Mouse (Mus musculus): ENCODE results near the gene Dync1i2.

Dync1i2 gene

DNA sequence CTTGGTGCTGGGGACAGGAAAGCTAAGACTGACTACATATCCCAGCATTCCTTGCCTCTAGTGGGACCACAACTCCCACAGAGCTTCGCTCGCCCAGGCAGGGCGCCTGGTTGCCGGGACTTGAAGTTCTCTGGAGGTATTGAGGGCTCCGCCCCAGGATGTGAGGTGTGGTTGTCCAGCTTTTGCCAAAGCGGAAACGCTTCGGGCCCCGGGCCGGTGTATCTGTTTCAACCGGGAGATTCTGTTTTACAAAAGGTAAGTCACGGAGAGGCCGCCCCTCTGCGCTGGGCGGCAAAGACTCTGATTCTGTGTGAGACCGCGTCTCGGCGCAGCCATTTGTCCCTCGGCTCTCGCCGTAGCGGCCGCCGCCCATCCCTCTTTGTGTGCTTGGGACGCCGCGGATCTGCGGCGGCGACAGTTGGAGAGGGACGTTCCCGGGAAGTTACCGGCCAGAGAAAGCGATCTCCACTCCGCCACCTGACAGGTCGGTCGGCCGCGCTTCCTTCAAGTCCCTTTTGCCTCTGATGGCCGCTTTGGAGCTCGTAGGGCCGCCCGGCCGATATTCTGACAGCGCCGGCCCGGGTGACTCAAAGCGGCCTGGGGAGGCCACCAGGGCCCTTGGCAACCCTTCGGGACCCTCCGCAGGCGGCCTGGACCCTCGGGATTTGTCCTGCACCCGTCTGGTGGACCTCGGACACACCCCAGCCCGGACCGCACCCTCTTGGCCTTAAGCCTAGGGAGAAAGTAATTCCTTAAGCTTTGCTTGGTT is at the start of gene Dync1i2:
Gene Dync1i2 (plus strand): TSS at position 116 of the 769 bp plus-strand sequence.
- peak; percentile 95 for DNase-seq

GRCm38 (mm10) chr2:71162831-71163621 is 48.5 kb upstream of the Dync1i2 start:
- DNase-seq, result no peak

GRCm38 (mm10) chr2:71167211-71167610 is 44.3 kb upstream of the Dync1i2 start:
- no peak for DNase-seq

GRCm38 (mm10) chr2:71168461-71169021 is 43.0 kb upstream of the Dync1i2 start:
- DNase-seq, result no peak

- DNase-seq, result no peak
These were observed 38.5 kb upstream of the Dync1i2 start for GRCm38 (mm10) chr2:71173031-71173430.

- DNase-seq, result no peak
These were observed 34.9 kb upstream of the Dync1i2 start for GRCm38 (mm10) chr2:71176329-71177249.

- DNase-seq, result no peak
These were observed 34.3 kb upstream of the Dync1i2 start for GRCm38 (mm10) chr2:71177250-71177615.

DNA sequence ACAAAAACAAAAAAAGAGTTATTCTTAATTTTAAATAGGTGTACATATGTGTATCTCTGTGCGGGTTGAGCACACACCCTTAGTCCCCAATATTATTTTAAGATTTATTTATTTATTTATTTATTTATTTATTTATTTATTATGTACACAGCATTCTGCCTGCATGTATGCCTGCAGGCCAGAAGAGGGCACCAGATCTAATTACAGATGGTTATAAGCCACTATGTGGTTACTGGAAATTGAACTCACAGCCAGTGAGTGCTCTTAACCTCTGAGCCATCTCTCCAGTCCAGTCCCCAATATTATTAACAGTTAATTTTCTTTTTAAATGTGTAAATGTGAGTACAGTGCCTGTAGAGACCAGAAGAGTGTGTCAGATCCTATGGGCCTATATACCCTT is 33.7 kb upstream of the Dync1i2 start:
- no peak for DNase-seq

DNA sequence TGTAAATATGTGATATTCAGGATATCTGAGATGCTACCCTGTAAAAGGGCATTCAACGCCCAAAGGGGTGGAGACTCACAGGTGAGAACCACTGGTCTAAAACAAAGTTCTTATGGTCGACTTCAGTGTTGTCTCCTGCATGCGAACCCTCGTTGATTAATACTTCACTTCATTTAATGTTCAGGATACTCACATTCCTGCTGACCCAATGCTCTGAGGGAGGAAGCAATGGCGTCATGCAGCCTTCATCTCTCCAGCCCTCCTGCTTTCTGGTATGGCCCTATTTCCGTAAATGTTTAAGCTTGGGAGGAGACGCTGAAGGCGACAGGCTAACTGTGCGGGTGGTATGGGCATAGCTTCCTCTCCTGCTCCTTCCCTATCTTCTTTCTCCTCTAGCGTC is 31.8 kb upstream of the Dync1i2 start:
- no peak for DNase-seq

- DNase-seq, result no peak
These were observed 30.8 kb upstream of the Dync1i2 start for GRCm38 (mm10) chr2:71180566-71181217.

- no peak for DNase-seq
These were observed 23.6 kb upstream of the Dync1i2 start for GRCm38 (mm10) chr2:71187950-71188349.

GRCm38 (mm10) chr2:71188861-71189260 is 22.6 kb upstream of the Dync1i2 start:
- no peak for DNase-seq

DNA sequence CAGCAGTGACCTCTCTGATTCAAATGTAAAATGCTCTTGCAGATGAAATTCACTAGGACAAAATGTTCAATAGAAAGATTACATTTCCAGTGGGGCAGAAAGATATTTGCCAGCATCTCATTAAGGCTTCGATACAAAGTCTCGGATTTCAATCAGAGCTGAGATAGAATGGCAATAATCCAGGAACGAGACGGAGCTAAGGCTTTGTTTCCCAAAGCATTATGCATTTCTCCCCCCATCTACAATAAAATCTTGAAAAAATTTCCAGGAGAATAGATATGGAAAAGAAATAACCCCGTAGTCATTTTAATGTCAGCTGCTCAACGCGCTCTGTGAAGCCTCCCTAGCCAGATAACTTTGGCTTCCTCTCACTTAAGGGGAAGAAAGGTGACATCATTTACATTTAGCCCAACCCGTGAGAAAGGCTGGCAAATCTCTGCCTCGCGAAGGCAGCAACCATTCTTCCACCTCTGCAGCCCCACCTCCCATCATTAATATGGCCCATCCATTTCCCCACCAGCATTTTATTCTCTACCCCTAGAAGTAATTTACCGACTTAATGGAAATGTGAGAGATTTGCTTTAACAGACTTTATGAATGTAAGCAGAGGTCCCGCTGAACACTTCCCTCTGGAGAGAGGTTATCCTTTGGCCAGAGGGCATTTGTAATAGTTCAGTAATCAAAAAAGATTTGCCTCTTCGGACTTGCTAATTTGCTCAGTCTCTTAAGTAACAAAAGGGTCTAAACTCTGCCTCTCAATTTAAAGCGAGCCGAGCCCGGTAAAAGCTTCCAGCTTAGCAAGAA is 19.9 kb upstream of the Dync1i2 start:
- no peak for DNase-seq

- DNase-seq, result no peak
These were observed 19.2 kb upstream of the Dync1i2 start for GRCm38 (mm10) chr2:71192195-71192807.

DNA sequence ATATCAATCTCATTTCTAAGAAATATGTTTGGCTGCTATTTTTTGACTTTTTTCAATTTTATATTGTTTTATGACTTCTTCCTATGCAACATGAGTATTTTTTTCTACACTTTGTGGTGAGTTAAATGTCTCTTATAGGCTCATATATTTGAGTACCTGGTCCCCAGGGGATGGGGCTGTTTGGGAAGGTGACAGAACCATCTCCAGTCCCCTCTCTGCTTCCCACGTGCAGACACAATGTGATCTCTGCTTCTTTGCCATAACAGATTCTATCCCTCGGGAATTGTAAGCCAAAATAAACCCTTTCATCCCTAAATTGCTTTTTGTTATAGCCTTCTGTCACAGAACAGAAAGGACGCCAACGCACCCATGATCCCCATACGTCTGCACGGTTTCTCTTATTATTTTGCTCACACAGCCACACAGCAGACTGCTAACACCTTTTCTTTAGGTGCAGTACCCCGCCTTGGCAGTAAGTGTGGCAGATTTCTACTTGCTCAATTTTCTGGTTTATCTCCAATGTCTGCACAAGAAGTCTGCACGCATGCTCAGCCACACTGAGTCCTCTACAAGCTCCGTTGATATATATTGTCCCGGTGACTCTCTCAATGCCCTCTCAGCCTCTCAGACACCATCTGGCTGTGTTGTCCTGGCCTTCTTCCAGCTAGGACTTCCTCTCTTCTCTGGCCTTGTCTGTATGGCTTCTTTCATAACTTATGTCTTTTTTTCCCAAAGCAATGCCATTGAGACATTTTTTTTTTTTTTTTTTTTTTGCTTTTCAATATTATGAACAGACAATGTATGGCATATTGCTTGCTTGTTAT is 17.2 kb upstream of the Dync1i2 start:
- no peak for DNase-seq

DNA sequence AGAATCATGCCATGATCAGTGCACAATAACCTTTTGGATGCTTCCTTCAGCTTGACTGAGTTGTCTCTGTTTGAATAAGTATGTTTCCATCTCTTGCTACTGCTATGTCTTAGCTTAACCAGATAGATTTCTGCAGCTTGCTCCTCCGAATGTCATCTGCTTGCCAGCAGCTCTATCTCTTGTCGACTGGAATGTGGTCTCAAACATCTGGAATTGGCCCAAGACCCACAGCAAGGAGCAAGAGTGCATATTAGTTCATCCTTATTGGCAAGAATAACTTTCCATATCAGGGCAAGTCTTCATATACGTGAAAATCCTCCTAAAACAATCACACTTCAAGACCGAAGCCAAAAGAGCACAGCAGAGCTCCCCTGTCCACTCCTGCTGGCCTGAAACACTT is 14.6 kb upstream of the Dync1i2 start:
- no peak for DNase-seq

DNA sequence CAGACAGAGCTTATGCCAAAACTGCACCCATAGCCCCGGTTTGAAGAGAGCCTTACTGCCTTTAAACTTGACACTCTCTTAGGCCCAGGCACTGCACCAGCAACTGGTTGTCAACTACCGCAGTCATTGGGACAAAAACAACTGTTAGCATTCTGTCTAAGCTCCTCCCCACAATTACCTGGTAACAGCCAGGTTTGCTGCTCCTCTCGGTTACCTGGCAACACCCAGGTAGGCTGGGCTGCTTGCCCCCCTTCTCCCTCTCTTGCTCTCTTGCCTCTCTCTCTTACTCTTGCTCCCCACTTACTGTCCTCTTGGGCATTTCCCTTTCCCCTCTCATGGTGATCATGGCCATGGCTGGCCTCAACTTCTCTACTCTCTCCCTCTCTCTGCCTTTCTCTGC is 12.6 kb upstream of the Dync1i2 start:
- DNase-seq, result no peak

GRCm38 (mm10) chr2:71200485-71200884 is 11.0 kb upstream of the Dync1i2 start:
- DNase-seq, result no peak

DNA sequence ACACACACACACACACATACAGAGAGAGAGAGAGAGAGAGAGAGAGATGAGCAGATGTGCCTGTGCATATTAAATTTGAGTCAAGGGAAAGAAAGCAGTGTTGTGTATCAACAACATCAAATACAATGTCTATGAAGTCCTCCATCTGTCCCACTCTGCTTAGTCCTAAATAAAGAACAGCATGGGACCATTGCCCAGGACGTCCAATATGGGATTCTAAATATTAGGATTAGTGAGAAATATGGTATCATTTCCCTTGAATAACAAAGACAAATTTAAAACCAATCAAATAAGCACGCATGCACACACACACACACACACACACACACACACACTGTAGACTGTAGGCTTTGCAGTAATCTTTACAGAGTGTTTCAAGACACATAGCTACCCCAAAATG is 9.6 kb upstream of the Dync1i2 start:
- DNase-seq, result no peak

DNA sequence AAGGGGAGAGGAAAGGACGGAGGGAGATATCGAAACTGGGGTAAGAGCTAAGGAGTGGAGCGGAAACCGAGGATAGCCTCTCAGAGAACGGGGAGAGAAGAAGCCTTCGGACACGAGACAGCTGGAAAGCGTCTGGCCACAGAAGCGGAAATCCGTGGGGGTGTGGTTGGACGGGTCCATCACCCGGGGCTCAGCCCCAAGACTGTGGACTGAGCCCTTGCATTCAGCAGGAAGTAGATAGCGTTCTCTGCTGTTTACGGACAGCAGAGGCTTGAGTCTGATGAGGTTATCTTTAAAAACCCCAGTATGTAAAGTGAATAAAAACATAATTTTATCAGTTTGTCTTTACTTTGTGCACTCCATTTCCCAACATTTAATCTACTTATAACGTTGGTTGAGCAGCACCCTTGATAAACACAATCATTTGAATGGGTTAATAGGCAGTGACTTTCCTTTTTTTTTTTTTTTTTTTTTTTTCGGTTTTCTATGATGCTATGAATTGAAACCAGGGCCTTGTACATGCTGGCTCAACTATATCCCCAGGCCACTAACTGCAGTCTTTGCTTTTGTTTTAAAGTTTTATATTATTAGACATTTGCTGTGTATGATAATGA is 7.6 kb upstream of the Dync1i2 start:
- DNase-seq, result no peak

Measured in cerebellum, adult 11-12 months (tissue).